Mouse (Mus musculus) erythroblast, embryonic 14.5 days (primary cell): ENCODE measurements around the gene Rnf5.

Experiments
- GATA1 ChIP-seq: IDR thresholded peaks from 2 replicates; pipeline ENCODE4 v1.6.1; 2012; ENCODE audit warnings: low read length, inconsistent platforms, mixed read lengths
- TAL1 ChIP-seq: IDR thresholded peaks from 3 replicates; pipeline ENCODE4 v1.6.1; 2012; ENCODE audit warnings: low read length, inconsistent platforms, mixed read lengths

DNA sequence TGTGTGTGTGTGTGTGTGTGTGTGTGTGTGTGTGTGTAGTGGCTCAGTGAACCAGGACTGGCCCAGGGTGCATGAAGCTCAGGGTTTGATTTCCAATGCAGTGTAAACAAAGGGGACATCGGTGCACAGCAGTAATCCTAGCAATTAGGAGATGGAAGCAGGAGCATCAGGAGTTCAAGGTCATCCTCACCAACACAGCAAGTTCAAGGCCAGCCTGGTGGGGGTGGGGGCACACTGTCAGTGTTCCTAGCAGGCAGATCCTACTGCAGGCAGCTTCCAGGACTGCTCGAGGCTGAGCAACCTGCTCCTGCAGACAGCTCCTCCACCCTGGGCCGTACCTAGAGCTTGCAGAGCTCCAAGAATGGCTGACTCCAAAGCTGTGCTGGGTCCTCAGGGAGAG, 40.9 kb downstream of the Rnf5 start:
- TF ChIP-seq TAL1 (no peak), GATA1 (no peak)
